9 mouse cellular contexts compared by ENCODE assay signal in genomic region chr4:46345056-46345772, GRCm38 (mm10). TPM values are rescaled to one million over a fixed set of nuclear protein-coding genes. Genes with fewer than 3 reads are reported as not detected.
A peak's percentile ranks its signal among the peaks of the same experiment; 100 is the strongest.
DNase-seq lines count a peak whose midpoint lies in the region; ATAC-seq and TF ChIP-seq lines count a peak whose summit lies in the region.
"Had no signal": no experiment of that assay in that cellular context is flagged by ENCODE, and none has a peak within 500 bp of the region (broad histone marks: within the 10 kb centered on the region; RNA-seq: fewer than 3 reads in every experiment).

No protein-coding gene starts in this region.

- DNase-seq in testis, postnatal 14 days (ENCODE audit: low spot score) = no peak
- DNase-seq in yolk sac, embryonic 10.5 days (ENCODE audit: low spot score) = no peak
- no peak for DNase-seq in cerebellum, postnatal 10 days
- DNase-seq: adrenal gland, postnatal 25 days had no signal

- 2% methylated on average over 67 of the region's 67 CpGs for WGBS in forebrain, embryonic 12.5 days
- 3% methylated on average over 66 of the region's 67 CpGs for WGBS in limb, embryonic 15.5 days
- 4% methylated on average over 64 of the region's 67 CpGs for WGBS in stomach, embryonic 15.5 days

- H3K4me3 ChIP-seq in testis, adult 2 months (ENCODE audit: control insufficient read depth, low read depth, low read length) = peak overlapping the region; percentile 76; the same call in 1 of the 2 replicates
- peak overlapping the region; percentile 40 for H3K4me3 ChIP-seq in forebrain, embryonic 12.5 days (replicated peaks)
- H3K4me3 ChIP-seq in limb, embryonic 15.5 days = peak overlapping the region; percentile 42
- peak overlapping the region; percentile 37 for H3K4me3 ChIP-seq in stomach, embryonic 15.5 days (replicated peaks)

- TF ChIP-seq CTCF in testis, adult 2 months (IDR thresholded peaks at IDR 0.05; ENCODE audit: control insufficient read depth, insufficient read depth, insufficient replicate concordance, low read depth, low read length) = no peak

- H3K9ac ChIP-seq in forebrain, embryonic 12.5 days = no peak overlapping the region
- H3K9ac ChIP-seq in limb, embryonic 15.5 days = no peak overlapping the region
- no peak overlapping the region for H3K9ac ChIP-seq in stomach, embryonic 15.5 days

- no peaks in the 10 kb centered on the region for H3K36me3 ChIP-seq in testis, adult 2 months (ENCODE audit: control insufficient read depth, insufficient read depth, low read length)
- no peaks in the 10 kb centered on the region for H3K36me3 ChIP-seq in forebrain, embryonic 12.5 days (replicated peaks)
- H3K36me3 ChIP-seq in limb, embryonic 15.5 days = no peaks in the 10 kb centered on the region
- H3K36me3 ChIP-seq in stomach, embryonic 15.5 days = no peaks in the 10 kb centered on the region

- ATAC-seq in forebrain, embryonic 12.5 days (ENCODE audit: low FRiP score) = no peak
- ATAC-seq in limb, embryonic 15.5 days (ENCODE audit: insufficient number of reproducible peaks, low FRiP score, low TSS enrichment, low read depth) = no peak
- ATAC-seq in stomach, embryonic 15.5 days (ENCODE audit: insufficient read depth, low FRiP score, low read depth) = no peak
- no peak for ATAC-seq in activated CD4-positive, CD25-positive, alpha-beta regulatory T cell, adult 4 months

- peaks cover 2% of the 10 kb centered on the region; the same call in 1 of the 2 replicates for H3K27me3 ChIP-seq in testis, adult 2 months (ENCODE audit: control insufficient read depth, insufficient read depth, low read length)
- H3K27me3 ChIP-seq in forebrain, embryonic 12.5 days = peaks cover 93% of the 10 kb centered on the region
- peaks cover 94% of the 10 kb centered on the region for H3K27me3 ChIP-seq in limb, embryonic 15.5 days
- H3K27me3 ChIP-seq in stomach, embryonic 15.5 days (replicated peaks) = peaks cover 88% of the 10 kb centered on the region

- TF ChIP-seq POLR2A in testis, adult 2 months (IDR thresholded peaks at IDR 0.05; ENCODE audit: control insufficient read depth, low read depth, low read length) = no peak

- no peak overlapping the region for H3K27ac ChIP-seq in testis, adult 2 months (ENCODE audit: control insufficient read depth, insufficient read depth, low read depth, low read length)
- no peak overlapping the region for H3K27ac ChIP-seq in forebrain, embryonic 12.5 days
- no peak overlapping the region for H3K27ac ChIP-seq in limb, embryonic 15.5 days
- no peak overlapping the region for H3K27ac ChIP-seq in stomach, embryonic 15.5 days

- H3K9me3 ChIP-seq in forebrain, embryonic 12.5 days = no peaks in the 10 kb centered on the region
- no peaks in the 10 kb centered on the region for H3K9me3 ChIP-seq in limb, embryonic 15.5 days
- H3K9me3 ChIP-seq in stomach, embryonic 15.5 days = no peaks in the 10 kb centered on the region

- H3K4me2 ChIP-seq in forebrain, embryonic 12.5 days = peak overlapping the region; percentile 49
- H3K4me2 ChIP-seq in limb, embryonic 15.5 days = peak overlapping the region; percentile 65
- peak overlapping the region; percentile 63 for H3K4me2 ChIP-seq in stomach, embryonic 15.5 days

- peaks cover 12% of the 10 kb centered on the region for H3K4me1 ChIP-seq in testis, adult 2 months (ENCODE audit: control insufficient read depth, insufficient read depth, low read length)
- peaks cover 17% of the 10 kb centered on the region for H3K4me1 ChIP-seq in forebrain, embryonic 12.5 days
- peaks cover 34% of the 10 kb centered on the region for H3K4me1 ChIP-seq in limb, embryonic 15.5 days
- peaks cover 18% of the 10 kb centered on the region; the same call in 1 of the 2 replicates for H3K4me1 ChIP-seq in stomach, embryonic 15.5 days

RNA-seq across cellular contexts. Expression of gene Foxe1, which starts 1.8 kb away (rescaled TPM):
- polyA plus RNA-seq in testis, adult 2 months (2012; rRNA removed) = 0.04 TPM in 1 of 2 replicates, not detected in the other
- polyA plus RNA-seq in forebrain, embryonic 12.5 days (2016; fragmentation: Nextera tagmentation; extraction: Ambion mirVana) = not detected in 2 replicates
- polyA plus RNA-seq in limb, embryonic 15.5 days (2015; fragmentation: Nextera tagmentation; extraction: Ambion mirVana) = 0.08 TPM in 1 of 2 replicates, not detected in the other
- polyA plus RNA-seq in stomach, embryonic 15.5 days (2015; fragmentation: Nextera tagmentation; extraction: Ambion mirVana) = 0.54 and 0.71 TPM in 2 replicates
- not detected for polyA plus RNA-seq in activated CD4-positive, CD25-positive, alpha-beta regulatory T cell, adult 4 months (2017; shearing (Covaris generic))

RNA-seq across cellular contexts. Expression of gene Trmo, which starts 44.0 kb away (rescaled TPM):
- polyA plus RNA-seq in testis, adult 2 months (2012; rRNA removed) = 12.1 and 12.2 TPM in 2 replicates
- polyA plus RNA-seq in forebrain, embryonic 12.5 days (2016; fragmentation: Nextera tagmentation; extraction: Ambion mirVana) = 9.9 TPM in 2 replicates
- polyA plus RNA-seq in limb, embryonic 15.5 days (2015; fragmentation: Nextera tagmentation; extraction: Ambion mirVana) = 10.2 and 10.6 TPM in 2 replicates
- polyA plus RNA-seq in stomach, embryonic 15.5 days (2015; fragmentation: Nextera tagmentation; extraction: Ambion mirVana) = 10.0 and 10.3 TPM in 2 replicates
- 10 to 100 TPM; 10.9 to 16.3 TPM for polyA plus RNA-seq in activated CD4-positive, CD25-positive, alpha-beta regulatory T cell, adult 4 months (2017; shearing (Covaris generic))
